Mouse (Mus musculus) limb, embryonic 10.5 days (tissue): ENCODE results near the gene Slc2a2. TPM values are rescaled to one million over a fixed set of nuclear protein-coding genes. Genes with fewer than 3 reads are reported as not detected.

Source experiments
- polyA plus RNA-seq: library from polyadenylated mRNA; unstranded; fragments of >200 nt; fragmentation: Nextera tagmentation; extraction: Ambion mirVana; gene quantifications from 2 replicates; pipeline ENCODE4 v1.2.1, GENCODE M21; 2016

The Slc2a2 gene
- polyA plus RNA-seq, 1 experiment from 2014 or later: not detected

Other genes with a start within 250 kb of the Slc2a2 start
- 12.7 and 14.9 TPM in 2 replicates for gene Eif5a2, start 83.4 kb downstream of the Slc2a2 start, polyA plus RNA-seq
- gene Rpl22l1, start 107.5 kb downstream of the Slc2a2 start, polyA plus RNA-seq: 297 and 351 TPM in 2 replicates
- gene Gm1527, start 194.7 kb downstream of the Slc2a2 start, polyA plus RNA-seq: not detected in 2 replicates